Mouse (Mus musculus): Measurements from ENCODE around the gene Nhlh1. TPM values are rescaled to one million over a fixed set of nuclear protein-coding genes. Genes with fewer than 3 reads are reported as not detected.

The Nhlh1 gene
- not detected for polyA plus RNA-seq (2014; fragmentation: Illumina TruSeq; extraction: RNeasy Lipid Tissue Mini Kit (QIAGEN cat#74804))

DNA sequence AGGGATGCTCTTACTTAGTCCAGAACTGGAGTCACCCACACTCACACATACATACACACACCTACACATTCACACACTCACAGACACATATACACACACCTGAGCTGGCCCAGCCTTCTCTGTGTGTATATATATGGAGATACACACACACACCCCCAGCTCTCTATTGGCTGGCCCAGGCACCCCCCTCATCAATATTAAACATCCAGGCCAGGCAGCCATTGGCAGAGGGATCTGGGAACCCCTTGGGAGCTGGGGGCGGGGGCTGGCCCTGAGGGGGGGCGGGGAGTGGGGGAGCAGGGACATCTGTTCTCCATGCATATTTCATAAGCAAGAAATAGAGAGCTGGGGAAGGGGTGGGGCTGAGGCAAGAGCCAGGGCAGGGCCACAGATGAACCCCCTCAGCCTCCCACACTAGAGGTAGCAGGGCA lies at the start of gene Nhlh1:
Gene Nhlh1, minus strand, starts transcription at position 83 of the 431 bp plus-strand sequence.

DNA sequence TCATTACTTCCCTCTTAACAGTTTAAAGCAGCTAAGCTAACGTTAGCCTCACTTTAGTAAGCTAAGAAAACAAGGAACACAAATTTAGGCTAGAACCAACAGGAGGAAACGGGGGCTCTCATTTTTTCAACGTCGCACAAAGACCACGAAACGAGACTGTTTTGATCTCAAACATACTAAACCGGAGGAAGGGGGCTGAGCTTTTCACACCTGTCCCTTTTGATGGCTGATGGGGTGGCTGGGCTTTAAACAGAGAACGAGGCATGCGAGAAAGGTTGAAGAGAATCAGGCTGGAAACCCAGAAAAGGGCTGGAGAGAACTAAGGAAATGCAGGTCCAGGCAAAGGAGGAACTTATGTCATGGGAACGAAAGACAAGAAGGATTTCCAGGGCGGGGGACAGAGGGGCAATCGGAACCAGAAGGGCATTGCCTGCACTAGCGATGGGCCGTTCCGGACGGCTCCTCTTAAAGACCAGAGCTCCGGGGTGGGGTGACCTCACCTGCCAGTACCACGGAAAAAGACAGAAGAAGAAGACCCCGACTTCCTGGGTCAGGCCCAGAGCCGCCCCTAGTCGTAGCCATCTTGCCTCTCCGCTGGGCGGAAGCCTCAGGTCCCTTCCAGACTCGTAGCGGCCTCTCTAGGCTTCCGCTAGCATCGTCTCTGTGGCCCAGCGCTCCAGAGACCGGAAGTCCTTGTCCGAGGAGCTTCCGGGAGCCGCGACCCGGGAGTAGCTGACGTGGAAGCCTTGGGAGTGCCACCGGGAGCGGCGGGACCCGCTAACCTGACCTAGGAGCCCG lies 24.9 kb upstream of the Nhlh1 start, which contains the start of the genes Copa and Ncstn:
Gene Copa, plus strand, starts transcription at position 429 of the 798 bp plus-strand sequence.
Gene Ncstn, minus strand, starts transcription at position 695 of the 798 bp plus-strand sequence.

DNA sequence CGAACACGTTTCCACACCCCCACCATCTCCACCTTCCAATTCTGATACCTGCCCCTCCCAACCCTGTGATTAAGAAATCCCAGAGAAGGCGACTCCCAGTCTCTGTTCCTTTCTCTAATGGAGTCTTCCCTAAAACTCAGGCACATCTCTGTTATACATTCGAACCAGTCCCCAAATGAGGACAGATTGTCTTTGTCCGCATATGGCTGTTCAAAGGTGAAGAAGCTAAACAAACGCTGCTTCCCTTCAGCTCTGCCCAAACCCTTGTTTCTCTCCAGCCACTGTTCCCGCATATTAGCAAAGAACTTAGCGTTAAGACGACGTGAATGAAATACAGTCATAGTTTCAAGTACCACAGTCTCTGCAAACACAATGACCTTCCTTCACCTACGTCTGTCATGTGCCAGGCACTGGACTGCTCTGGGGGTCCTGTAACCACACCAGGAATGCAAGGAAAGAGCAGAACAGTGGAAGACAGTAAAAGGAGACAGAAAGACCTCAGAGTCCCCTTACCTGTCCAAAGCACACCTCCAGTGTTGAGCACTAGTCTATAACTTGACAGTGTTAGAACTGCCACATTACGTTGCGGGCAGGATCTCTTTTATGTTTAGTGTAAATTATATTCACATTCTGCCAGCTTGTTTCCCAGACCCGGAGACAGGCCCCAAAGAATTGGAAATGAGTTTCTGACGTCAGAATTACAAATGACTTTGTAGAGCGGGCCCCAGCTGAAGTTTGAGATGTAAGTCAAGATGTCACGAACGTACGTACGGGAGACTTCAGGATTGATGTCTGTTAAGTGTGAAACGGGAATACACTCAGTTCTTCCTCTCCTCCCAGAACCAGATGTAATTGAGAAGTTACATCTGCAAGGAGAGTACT lies 28.7 kb downstream of the Nhlh1 start, which contains the start of gene Vangl2:
Gene Vangl2, minus strand, starts transcription at position 51 of the 882 bp plus-strand sequence.

Other genes starting within 250 kb of the Nhlh1 start
- 42.2 TPM for gene Cd84, start 217.9 kb downstream of the Nhlh1 start, polyA plus RNA-seq (2014; fragmentation: Illumina TruSeq; extraction: RNeasy Lipid Tissue Mini Kit (QIAGEN cat#74804))
- gene Gm10521, start 161.9 kb downstream of the Nhlh1 start, polyA plus RNA-seq (2014; fragmentation: Illumina TruSeq; extraction: RNeasy Lipid Tissue Mini Kit (QIAGEN cat#74804)): 0.80 TPM
- 1.0 TPM for gene Slamf6, start 140.1 kb downstream of the Nhlh1 start, polyA plus RNA-seq (2014; fragmentation: Illumina TruSeq; extraction: RNeasy Lipid Tissue Mini Kit (QIAGEN cat#74804))
- gene Vangl2, start 29.1 kb downstream of the Nhlh1 start, polyA plus RNA-seq (2014; fragmentation: Illumina TruSeq; extraction: RNeasy Lipid Tissue Mini Kit (QIAGEN cat#74804)): 8.0 TPM
- 201 TPM for gene Copa, start 25.0 kb upstream of the Nhlh1 start, polyA plus RNA-seq (2014; fragmentation: Illumina TruSeq; extraction: RNeasy Lipid Tissue Mini Kit (QIAGEN cat#74804))
- 21.3 TPM for gene Ncstn, start 25.2 kb upstream of the Nhlh1 start, polyA plus RNA-seq (2014; fragmentation: Illumina TruSeq; extraction: RNeasy Lipid Tissue Mini Kit (QIAGEN cat#74804))
- gene Pex19, start 69.2 kb upstream of the Nhlh1 start, polyA plus RNA-seq (2014; fragmentation: Illumina TruSeq; extraction: RNeasy Lipid Tissue Mini Kit (QIAGEN cat#74804)): 67.5 TPM
- gene Dcaf8, start 90.5 kb upstream of the Nhlh1 start, polyA plus RNA-seq (2014; fragmentation: Illumina TruSeq; extraction: RNeasy Lipid Tissue Mini Kit (QIAGEN cat#74804)): 106 TPM
- gene Pea15a, start 149.2 kb upstream of the Nhlh1 start, polyA plus RNA-seq (2014; fragmentation: Illumina TruSeq; extraction: RNeasy Lipid Tissue Mini Kit (QIAGEN cat#74804)): 70.2 TPM
- gene Casq1, start 162.3 kb upstream of the Nhlh1 start, polyA plus RNA-seq (2014; fragmentation: Illumina TruSeq; extraction: RNeasy Lipid Tissue Mini Kit (QIAGEN cat#74804)): 0.68 TPM
- gene Atp1a4, start 200.8 kb upstream of the Nhlh1 start, polyA plus RNA-seq (2014; fragmentation: Illumina TruSeq; extraction: RNeasy Lipid Tissue Mini Kit (QIAGEN cat#74804)): not detected
- gene Igsf8, start 204.1 kb upstream of the Nhlh1 start, polyA plus RNA-seq (2014; fragmentation: Illumina TruSeq; extraction: RNeasy Lipid Tissue Mini Kit (QIAGEN cat#74804)): 0.97 TPM
- gene Atp1a2, start 240.5 kb upstream of the Nhlh1 start, polyA plus RNA-seq (2014; fragmentation: Illumina TruSeq; extraction: RNeasy Lipid Tissue Mini Kit (QIAGEN cat#74804)): 7.5 TPM

Measured in ovary, adult 10 weeks (tissue).